Mouse (Mus musculus) retina, postnatal 1 day (tissue): ENCODE data around the gene Olfr1052.
"Not testable (repeated sequence)": the region's sequence is repeated elsewhere in the genome, so short reads cannot be mapped to it uniquely, and the experiment has no call there.

ENCODE experiments used
- DNase-seq: peaks from one replicate; pipeline ENCODE4 v3.0.0-alpha.2; 2012

Olfr1052 gene

GRCm38 (mm10) chr2:86292155-86292554, at the start of gene Olfr1052:
Gene Olfr1052, plus strand, starts transcription at chr2:86292455.
- DNase-seq, result no peak

GRCm38 (mm10) chr2:86258228-86258627, 34.0 kb upstream of the Olfr1052 start, which contains the start of gene Olfr1049:
Gene Olfr1049, minus strand, starts transcription at chr2:86258328.
- DNase-seq, result not testable (repeated sequence)

GRCm38 (mm10) chr2:86278988-86279387, 13.3 kb upstream of the Olfr1052 start, which contains the start of gene Olfr1051:
Gene Olfr1051, minus strand, starts transcription at chr2:86279088.
- not testable (repeated sequence) for DNase-seq

GRCm38 (mm10) chr2:86315184-86315583, 22.9 kb downstream of the Olfr1052 start, which contains the start of gene Olfr1053:
Gene Olfr1053, minus strand, starts transcription at chr2:86315284.
- no peak for DNase-seq

- DNase-seq, result no peak
These were observed 43.1 kb downstream of the Olfr1052 start, which contains the start of gene Olfr1054 for GRCm38 (mm10) chr2:86335333-86335732. Gene Olfr1054, minus strand, starts transcription at chr2:86335433.
